Mouse (Mus musculus) layer of hippocampus, adult 8-10 months (tissue): ENCODE data around the gene Ccdc148. TPM values are rescaled to one million over a fixed set of nuclear protein-coding genes. Genes with fewer than 3 reads are reported as not detected.

Experiments
- DNase-seq, 2 experiments: peaks; one replicate each; pipeline ENCODE4 v3.0.0; 2022; ENCODE audit warnings: low spot score in 2 of 2
- total RNA-seq, 4 experiments: library from RNA; stranded (reverse); gene quantifications; 2 replicates each; pipeline ENCODE4 v1.2.4; 2022

Ccdc148 gene
- total RNA-seq, 4 experiments from 2014 or later: 14.8 to 17.8 (median 16.1) TPM

DNA sequence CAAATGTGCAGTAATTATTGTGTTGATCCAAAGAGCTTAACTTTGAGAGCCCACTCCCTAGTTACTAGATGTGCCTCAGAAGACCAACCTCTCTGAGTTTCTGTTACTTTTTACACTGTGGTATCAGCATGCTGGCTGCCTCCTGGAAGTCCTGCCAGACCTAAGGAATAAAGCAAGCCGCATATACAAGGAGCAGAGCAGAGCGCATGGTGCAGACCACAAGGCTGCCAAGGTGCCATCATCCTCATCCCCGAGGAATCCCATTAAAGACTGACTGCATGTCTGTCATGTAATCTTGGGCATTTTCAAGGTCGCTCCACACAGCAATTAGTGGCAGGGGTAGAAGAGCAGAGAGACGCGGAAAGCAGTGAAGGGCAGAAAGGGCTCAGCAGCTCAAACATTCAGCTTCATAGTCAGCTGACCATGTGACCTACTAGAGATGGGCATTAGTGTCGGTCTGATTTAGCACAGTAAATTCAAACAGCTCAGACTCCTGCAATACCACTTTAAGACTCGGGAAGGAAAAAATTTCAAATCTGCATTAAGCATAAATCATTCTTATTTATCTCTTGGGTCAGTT lies 110.1 kb downstream of the Ccdc148 start:
- no peak for DNase-seq

DNA sequence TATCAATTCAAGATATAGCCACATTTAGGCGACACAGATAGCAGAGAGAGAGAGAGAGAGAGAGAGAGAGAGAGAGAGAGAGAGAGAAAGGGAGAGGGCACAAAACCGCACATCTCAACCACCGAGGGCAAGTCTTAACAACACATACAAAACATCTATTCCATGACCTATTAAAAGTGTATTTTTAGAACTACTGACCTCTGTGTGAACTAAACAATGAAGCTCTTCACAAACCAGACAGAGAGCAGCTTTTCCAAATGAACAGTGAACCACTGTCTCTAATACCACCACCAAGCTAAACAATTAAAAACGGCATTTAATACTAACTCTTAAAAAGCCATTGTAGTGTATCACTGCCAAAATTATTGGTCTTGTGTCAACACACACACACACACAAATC lies 110.8 kb downstream of the Ccdc148 start:
- DNase-seq: no peak

DNA sequence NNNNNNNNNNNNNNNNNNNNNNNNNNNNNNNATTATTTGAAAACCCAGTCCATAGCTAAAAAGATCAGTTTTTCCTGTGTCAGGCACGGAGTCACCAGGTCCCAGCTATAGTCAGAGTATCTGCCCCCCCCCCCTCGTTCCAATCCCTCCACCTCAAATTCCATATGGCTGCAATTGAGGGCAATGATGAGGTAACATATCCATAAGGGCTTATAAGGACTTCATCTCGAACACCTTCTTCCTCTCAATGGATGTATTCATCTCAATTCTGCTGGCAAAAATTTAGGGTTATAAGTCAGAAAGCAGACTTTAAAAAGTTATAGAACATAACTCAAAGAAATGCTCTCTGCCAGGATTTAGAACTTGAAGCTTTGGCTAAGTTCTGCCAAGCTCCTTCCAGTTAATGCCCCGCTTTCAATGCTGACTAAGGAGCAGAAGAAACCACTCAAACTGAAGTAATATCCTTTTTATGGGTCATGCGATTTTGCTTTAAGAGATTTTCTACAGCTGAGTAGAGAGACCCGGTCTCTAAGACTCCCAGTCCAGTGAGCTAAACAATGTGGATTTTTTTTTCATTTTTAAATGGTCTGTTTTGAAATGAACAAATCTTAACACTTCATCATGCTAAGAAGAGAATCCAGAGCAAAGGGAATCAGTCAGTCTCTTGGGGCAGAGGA lies 111.6 kb downstream of the Ccdc148 start:
- no peak for DNase-seq

DNA sequence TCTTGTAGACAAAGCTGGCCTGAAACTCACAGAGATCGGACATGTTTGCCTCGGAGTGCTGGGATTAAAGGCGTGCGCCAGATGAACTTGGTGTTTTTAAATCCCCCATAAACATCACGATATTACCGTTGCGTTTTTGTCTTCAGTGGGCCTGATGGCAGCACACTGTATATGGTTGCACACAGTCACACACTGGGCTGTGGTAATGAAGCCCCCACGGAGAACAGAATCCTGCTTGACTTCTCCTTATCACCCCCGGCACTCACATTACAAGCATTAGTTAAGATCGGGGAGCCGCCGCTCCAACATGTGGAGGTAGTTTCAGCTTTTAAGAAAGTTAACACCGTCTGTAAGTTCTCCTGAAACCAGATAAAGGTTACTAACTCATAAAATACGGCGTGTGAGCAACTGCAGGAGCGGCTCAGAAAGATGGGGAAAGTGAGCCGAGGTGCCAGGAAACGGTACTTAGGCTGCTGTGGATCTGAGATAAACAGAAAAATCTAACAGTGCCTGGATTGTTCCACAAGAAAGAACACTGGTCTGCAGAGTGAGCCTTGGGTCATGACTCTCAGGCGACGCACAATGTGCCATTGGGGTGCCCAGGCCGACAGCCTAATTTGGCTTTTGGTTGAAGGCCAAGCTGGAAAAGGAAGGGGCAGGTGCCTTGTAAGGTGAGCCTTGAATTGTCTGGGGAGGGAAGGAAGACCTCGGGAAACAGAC lies 117.0 kb downstream of the Ccdc148 start:
- DNase-seq: no peak

DNA sequence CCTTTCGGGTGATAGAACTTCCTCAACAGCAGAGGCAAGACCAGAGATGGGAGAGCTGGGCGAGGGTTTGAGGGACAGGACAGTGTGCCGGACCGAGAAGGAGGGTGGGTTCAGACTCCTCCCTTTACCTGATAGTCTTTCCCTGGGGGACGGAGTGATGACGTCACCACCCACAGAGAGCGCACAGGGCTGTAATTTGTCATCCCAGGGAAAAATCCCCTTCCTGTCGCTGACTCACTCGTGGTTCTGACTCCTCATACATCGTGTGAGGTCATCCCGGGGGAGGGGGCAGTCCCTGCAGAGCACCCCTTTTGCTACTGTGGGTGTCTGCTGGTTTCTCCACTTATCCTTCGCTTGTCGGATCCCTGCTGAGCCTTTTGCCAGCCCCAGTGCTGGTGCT lies 117.9 kb downstream of the Ccdc148 start:
- no peak for DNase-seq

DNA sequence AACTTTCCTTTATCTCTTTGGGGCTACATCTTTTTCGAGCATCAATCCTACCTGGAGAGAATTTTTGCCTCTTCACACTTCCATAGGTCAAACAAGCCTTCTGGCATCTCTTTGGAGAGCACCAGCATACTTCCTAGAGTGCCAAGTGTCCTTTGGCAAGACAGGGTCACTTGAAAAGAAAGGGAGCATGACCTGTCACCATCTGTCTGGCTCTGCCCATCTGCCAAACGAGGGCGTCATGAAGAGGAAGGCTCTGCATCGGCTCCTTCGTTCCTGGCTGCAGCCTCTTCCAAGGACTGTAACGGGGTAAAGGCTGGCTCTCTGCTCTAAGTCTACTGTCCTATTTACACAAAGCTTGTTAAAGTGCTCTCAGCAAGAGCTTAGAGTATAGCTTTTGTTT lies 124.0 kb downstream of the Ccdc148 start:
- no peak for DNase-seq

DNA sequence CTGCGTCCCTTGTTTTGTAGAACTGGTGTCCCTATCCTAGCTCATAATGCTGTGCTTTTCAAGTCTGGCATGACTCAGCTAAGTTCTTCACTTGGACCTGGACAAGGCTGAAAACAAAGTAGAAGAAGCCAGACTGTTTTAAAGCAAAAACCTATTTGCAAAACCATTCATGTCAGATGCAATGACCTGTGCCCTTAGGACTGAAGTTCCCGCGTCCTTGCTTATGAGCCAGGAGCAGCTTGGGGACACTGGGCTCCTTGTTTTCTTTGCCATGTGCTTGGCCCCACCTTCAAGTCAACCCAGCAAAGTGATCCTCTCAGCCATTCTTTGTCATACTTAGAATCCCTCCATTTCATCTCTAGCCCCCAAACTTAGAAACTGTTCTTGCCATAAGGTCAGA lies 125.3 kb downstream of the Ccdc148 start:
- no peak for DNase-seq

DNA sequence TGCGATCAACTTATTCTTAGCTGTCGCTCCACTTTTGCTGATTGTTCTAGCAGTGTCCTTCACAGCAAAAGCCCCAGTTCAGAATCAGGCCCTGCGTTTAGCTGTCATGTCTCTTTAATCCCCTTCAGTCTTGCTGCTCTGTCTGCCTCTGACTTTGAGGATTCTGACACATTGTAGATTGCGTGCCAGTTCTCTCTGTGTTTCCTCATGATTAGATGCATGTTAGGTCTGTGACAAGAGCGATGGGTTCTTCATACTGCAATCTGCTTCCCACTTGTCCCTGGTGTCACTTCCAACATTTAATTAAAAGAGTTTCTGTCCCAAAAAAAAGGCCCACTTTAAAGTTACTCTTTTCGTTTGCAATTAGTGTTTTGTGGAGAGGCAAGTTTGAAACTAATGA lies 126.2 kb downstream of the Ccdc148 start:
- DNase-seq: no peak

DNA sequence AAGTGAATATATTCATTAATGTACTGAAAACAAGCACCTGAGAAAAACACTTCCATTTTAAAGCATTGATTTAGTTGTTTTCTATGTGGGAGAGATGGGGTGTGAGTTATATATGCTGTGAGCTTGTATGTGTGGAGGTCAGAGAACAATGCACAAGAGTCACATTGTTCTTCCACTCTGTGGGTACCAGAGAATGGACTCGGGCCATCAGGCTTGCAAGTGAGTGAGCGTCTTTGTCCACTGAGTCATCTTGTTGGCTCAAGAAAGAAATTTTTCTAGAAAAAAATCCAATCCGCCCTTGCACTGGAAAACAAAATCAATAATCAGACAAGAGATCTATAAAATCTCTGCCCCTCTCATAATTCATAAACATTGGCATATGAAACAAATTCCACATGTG lies 135.9 kb downstream of the Ccdc148 start:
- DNase-seq: no peak

DNA sequence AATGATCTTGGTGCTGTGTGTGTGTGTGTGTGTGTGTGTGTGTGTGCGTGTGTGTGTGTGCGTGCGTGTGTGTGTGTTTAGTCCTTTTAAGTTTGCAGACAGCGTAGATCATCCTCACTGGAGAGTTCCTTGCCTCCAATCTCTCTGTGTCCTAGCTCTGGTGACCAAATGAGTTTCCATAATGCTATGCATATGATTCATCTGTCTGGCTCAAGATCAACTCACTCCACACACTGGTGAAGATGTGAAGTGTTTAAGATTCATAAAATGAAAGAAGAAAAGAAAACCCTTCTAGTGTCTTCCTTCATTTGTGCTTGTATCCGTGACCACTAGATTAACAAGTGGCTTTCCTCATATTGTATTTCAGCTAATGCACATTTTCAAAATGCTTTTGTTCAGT lies 153.1 kb downstream of the Ccdc148 start:
- DNase-seq: no peak

DNA sequence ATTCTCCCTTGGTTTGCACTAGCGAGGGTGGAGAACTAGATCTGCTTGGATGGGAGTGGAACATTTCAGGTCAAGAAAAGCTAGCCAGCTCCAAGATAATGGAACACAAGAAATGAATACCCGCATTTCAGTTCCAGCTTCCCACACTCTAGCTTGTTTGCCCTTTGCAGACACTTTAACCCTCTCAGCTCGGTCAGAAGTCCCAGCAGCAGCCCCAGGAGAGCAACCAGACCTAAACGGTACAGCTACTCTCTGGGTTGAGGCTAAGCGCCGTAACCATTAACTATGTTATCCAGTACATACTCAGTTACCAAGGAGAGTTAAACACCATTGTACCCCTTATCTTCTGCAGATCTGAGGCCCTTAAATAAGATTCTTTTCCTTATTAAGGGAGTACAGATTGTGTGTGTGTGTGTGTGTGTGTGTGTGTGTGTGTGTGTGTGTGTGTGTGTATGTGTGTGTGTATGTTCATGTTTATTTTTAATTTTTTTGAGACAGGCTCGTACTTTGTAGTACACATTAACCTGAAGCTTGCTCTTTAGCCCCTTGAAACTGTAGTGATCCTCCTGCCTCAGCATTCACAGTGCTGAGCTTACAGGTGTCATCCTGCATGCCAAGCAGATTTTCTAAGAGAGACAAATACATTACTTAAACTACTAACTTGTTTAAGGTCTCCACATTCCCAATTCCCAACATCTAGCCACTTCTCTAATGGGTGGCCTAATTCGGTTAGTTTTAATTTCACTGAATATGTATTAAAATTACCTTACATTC lies 153.7 kb downstream of the Ccdc148 start:
- DNase-seq: no peak

DNA sequence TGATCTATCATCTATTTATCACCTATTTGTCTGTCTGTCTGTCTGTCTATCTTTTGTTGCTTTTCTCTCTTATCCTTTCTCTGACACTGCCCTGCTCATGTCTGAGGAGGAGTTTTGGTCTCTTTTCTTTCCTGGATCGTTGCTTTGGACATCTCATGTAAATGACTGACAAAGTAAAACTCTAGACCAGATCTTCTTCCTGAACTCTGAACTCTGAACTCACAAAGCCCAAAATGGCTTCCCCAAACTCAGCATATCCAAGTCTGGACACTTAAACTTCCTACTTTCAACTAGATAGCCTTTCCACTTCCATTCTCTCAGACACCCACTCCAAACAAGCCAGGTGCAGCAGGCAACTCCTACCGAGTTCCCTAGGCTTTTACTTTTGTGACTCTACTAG lies 163.3 kb downstream of the Ccdc148 start:
- no peak for DNase-seq

DNA sequence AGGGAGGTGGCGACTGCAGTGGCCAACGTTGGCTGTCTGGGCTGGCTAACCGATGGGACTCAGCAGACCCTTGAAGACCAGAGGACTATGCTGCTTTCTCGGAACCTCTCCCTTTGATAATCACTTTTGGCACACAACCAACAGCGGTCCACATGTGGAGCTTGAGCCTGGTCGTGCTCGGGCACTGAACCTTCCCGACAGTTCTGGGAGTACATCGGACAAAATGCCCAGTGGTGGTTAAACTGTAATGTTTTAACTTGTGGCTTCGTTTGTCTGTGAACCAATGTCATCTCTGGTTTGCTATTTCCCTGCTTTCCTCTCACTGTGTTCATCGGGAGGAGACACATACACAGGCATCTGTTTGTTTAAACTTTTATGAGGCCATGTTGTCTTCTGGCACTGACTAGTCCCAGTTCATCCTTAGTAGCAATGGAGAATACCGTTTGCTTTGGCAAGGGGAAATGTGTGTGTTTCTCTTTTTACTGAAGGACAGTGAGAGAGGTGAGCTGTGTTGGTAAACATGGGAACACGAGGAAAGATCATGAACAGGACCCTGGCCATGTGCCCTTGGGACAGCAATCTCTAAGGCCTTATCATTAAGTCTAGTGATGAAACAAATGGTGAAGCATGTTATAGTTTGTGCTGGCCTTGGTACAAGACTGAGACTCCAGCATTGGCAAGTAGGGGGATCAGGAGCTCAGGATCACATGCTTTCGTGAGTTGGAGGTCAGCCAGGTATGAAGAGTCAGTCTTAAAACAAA lies 167.9 kb downstream of the Ccdc148 start:
- DNase-seq: no peak

DNA sequence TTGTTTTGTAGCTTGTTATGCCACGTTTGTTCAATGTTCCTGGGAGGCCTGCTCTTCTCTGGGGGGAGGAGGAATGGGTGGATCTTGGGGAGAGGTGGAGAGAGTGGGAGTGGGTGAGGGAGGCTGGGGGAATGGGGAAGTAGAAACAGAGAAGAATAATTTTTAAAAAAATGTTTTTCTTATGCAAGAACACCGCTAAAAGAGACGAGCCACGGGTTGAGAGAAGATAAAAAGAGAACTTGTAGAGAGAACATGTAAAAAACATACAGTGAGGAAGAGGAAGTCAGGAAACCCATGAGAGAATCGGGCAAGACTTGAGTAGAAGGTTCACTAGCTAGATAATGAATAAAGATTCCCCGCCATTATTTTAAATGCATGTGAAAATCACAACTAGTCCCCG lies 182.4 kb downstream of the Ccdc148 start:
- no peak for DNase-seq

DNA sequence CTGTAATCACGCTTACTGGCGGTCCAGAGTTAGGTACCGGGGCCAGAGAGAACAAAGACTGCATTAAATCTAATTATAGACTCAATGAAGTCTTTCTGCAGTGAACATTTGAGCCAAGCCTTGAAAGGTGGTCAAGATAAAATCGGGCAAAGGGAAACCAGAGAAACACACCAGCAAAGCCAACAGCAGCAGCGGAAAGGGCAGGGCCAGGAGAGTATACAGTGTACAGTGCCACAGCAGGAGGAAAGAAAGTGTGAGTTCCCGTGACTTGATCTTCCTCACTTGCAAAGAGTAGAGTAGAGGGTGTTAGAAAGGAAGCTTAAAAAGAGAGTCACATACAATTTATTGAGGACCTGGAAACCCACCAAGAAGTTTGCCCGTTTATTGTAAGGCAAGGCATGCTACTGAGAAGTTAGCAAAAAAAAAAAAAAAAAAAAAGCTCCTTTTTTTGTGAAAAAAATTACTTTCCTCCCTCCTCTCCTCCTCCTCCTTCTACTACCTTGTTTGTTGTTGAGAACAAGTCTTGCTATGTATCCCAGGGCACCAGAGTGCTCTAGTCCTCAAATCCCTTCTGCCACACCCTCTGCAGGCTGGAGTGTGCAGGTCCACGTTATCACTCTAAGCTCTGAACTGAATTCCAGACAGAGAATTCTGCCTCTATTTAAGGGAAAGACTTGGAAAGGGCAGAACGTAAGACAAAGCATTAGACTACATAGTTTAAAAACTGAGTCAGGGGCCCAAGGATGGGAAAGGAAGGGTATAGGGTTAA lies 188.8 kb downstream of the Ccdc148 start:
- DNase-seq: no peak

DNA sequence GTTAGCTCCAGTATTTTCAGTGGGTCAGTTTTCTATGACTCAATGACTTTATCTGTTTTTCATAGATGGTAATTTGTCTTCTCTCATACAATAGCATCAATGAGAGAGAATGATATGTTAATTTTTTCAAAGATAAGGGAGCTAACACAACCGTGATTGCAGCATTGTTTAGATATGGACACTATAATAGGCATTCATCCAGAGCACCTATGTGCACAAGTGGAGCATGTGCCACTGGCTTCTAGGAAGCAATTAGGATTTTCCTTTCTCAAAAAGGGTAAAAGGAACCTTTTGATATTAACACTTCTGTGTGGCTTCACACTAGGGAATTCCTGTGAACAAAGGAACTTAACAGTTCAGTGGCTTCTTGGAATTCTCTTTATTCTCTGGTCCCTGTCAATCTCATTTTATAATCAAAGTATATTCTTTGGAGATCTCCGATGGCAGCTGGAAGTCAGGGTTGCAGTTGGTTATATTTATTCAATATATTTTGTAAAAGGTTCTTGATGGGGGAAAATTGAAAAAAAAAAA lies 203.6 kb downstream of the Ccdc148 start:
- DNase-seq: no peak

DNA sequence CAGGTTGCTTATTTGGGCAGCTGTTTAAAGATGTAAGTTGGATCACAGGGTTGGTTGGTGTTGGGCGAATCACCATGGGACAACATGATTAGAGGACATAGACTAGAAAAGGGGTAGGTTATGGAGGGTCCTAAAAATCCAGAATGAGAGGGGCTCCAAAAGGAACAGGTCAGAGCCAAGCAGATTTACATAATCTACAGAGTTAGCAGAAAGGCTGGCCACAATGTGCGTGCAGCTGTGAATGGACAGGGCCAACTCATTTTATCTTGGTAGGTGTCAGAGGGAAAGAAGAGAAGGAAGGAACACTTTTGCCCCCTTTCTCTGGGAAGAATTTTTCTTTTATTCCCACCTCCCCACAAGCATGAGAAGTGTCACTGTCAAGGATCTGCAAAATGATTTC lies 204.1 kb downstream of the Ccdc148 start:
- no peak for DNase-seq

DNA sequence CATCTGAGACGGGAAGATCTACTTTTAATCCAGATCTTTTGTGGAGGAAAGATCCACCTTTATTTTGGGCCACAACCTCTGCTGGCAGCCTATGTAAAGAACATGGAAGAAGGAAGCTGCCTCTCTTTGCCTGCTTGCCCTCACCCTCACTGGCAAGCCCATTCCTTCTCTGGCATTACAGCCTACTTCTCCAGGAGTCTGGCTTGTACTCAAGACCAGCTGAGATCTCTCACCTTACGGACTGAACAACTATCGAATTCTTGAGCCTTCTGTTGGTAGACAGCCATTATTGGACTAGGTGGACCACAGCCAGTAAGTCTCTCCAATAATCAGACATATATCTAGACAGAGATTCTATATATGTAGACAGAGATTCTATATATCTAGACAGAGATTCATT lies 208.4 kb downstream of the Ccdc148 start:
- no peak for DNase-seq

DNA sequence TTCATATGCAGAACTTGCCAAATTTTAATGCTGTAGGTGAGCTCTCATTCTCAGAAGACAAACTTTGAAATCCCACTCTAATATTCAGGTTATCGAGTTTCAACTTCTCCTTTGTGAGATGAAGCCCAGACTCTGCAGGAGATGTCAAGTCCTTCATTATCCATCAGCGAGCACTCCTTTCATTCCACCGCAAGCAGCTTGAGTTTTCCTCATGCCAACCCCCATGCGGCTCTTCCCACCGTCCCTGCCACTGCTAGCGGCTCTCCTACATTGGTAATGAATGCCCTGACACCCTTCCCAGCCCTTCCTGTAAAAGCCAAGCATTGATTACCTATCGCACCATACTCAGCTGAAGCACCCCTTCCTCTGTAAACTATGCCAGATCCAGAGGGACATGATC lies 211.7 kb downstream of the Ccdc148 start:
- DNase-seq: no peak

DNA sequence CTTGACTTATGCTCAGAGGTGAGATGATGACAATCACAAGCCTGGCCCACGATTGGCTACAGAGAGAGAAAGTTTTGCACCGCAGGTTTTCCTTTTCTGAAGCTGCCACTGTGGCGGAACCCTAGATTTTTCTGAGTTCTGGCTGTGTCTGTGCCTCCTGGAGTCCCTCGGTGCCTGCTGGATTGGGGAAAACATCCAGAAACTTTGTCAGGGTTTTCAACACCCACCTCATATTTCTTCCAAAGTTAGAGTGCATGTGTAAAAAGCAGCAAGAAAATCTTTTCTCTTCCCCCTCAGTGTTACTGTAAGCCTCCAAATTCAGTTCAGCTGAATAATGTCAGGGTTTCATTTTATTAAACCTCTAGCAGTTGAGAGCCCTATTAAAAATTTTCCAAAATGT lies 219.1 kb downstream of the Ccdc148 start:
- DNase-seq: no peak
